Mouse (Mus musculus): Measurements from ENCODE around the gene Rtkn2.

The Rtkn2 gene

GRCm38 (mm10) chr10:68039641-68040205, 60.4 kb downstream of the Rtkn2 start:
- DNase-seq (ENCODE audit: low spot score in 2 of 2): no peak

DNA sequence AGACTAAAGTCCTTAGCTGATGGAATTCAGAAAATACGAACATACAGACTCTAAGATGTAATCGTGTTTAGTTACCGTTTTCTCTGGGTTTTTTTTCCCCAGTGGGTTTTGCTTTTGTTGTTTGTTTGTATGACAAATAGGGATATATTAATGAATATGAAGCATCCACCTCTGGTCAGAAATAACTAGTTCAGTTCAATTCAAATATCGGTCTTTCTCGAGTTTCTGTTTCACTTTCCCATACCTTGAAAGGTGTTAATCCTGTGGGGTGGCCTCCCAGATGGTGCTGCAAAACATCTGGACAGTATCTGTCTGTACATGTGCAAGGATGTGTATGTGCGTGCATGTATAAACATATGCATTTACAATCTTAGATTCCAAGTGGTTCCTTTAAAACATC, 61.0 kb downstream of the Rtkn2 start:
- no peak for DNase-seq (ENCODE audit: low spot score in 2 of 2)

GRCm38 (mm10) chr10:68043973-68044372, 64.6 kb downstream of the Rtkn2 start:
- DNase-seq (ENCODE audit: low spot score in 2 of 2): no peak

DNA sequence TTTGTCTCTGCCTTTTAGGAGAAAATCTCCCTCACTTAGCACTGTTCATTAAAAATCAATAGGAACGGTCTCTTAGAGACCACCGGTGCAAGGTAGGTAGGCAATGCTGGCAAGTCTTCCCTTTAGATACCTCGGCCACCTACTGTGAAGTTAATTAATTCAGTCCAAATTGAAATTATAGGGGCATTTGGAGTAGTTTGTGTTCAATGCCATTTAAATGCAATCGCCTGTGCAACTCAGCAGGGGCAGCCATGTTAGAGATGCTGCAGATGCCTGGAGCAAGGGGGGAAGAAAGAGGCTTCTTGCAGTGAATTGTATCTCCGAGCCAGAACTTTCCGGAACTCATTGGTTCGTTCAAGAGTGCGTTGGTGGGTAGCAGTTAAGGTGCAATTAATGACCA, 65.5 kb downstream of the Rtkn2 start:
- no peak for DNase-seq (ENCODE audit: low spot score in 2 of 2)

GRCm38 (mm10) chr10:68048641-68049305, 69.4 kb downstream of the Rtkn2 start:
- DNase-seq (ENCODE audit: low spot score in 2 of 2): peak; percentile 18 to 35

DNA sequence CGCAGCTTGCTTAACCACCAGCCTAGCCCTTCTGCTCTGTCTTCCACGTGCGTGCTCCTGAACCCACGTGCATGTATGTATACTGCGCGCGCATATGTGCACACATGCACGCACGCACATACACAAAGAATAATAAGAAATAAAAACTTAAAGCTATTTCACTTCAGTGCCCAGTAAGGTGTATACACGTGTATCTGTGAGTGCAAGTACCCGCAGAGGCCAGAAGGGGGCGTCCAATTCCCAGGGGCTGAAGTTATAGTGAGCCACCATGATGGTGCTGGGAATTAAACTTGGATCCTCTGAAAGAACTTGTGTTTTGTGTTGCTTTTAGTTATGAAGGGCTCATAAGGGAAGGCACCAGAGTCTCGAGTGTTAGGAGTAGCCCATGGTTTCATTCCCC, 71.5 kb downstream of the Rtkn2 start:
- DNase-seq (ENCODE audit: low spot score in 2 of 2): no peak

- DNase-seq (ENCODE audit: low spot score in 2 of 2): no peak
Measured at GRCm38 (mm10) chr10:68051316-68051933, 72.1 kb downstream of the Rtkn2 start.

DNA sequence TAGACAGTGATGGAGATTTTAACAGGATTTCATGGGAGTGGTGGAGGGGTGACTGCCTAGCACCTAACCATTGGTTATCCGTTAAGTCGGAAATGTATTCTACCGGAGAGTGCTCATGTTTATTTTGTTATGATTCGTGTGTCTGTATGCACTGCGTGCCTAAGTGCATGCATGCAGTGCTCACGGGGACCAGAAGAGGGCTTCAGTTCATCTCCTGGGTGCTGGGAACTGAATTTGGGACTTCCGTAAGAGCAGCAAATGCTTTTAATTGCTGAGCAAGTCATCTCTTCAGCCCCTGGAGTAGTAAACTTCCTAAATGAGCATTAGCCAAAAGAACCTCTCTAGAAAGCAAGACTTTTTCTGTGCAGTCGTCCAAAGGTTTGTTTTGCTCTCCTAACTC, 72.9 kb downstream of the Rtkn2 start:
- no peak for DNase-seq (ENCODE audit: low spot score in 2 of 2)

- DNase-seq (ENCODE audit: low spot score in 2 of 2): no peak
Measured at GRCm38 (mm10) chr10:68054131-68054530, 74.8 kb downstream of the Rtkn2 start.

GRCm38 (mm10) chr10:68054706-68055105, 75.3 kb downstream of the Rtkn2 start:
- no peak for DNase-seq (ENCODE audit: low spot score in 2 of 2)

GRCm38 (mm10) chr10:68057841-68058240, 78.5 kb downstream of the Rtkn2 start:
- no peak for DNase-seq (ENCODE audit: low spot score in 2 of 2)

GRCm38 (mm10) chr10:68058378-68058777, 79.0 kb downstream of the Rtkn2 start:
- DNase-seq (ENCODE audit: low spot score in 2 of 2): no peak

DNA sequence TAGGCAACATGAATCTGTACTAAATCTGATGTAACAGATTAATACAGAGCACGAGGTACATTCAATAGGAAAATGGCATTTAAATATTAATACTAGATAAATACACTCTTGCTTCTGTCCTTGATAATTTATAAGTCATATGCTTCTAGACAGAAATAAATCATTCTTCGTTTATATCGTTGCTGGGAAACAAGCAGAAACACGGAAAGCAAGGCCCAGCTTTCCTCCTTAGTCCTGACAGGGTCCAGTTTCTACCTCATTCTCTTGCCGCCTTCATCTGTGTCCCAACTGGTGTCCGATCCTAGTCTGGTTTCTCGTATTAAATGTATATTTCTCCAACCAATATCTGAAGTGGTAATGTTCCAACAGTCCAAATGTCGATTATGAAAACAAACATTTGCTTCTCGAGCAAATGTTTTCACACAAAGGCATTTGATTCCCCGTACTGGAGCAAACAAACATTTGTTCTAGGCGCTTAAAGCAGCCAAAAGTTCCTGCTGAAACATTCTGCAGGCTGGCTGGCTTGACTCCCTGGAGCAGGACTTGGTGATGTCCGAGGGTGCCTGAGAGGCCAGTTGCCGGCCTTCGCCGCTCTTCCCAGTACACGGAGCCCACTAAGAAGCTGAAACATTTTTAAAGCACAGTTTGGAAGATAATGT, 81.3 kb downstream of the Rtkn2 start:
- DNase-seq (ENCODE audit: low spot score in 2 of 2): no peak

DNA sequence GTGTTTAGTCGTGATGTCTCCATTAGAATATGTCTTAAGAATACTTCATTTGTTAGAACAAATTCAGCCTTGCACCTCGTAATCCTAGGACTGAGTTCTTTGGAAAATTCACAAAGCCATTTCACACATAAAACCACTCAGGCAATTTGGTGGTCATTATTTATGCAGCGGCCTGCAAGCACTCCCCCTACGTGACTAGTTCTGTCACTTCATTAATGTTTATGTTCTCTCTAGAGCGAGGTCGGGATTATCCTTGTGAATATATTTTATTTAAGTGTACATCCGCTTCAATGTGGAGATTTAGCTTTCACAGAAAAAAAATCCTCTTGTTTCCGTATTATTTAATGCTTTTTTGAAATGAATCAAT, 81.9 kb downstream of the Rtkn2 start:
- DNase-seq (ENCODE audit: low spot score in 2 of 2): no peak

DNA sequence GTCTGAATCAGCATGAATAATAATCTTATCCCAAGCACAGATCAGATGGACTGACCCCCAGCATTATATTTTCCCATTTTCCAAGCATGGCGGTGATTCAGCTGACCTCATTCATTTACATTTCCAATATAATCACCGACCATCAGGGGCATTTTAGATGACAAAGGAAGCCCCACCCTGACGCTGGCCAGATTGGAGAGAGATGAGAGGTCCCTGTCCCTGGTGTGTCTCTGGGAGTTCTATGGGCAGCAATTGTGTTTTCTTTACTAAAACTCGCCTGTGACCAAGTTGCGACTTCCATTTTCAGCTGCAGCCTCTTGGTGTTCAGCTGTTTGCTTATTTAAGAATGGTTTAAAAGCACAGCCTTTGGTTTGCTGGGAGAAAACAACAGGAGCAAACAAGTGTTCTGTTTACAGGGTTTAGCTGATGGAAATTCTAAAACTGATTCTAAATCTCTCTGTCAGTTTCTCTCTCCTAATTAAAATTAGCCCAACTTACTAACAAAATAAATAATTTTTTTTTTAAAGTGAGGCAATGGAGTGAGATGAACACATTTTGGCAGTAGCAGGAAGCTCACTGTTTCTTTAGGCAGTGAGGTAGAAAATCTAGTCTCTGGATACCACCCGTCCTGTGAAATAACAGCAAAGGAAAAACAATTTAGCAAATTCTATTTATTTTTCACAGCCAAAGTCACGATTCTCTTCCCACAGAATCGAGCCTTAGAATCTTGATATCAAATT, 84.6 kb downstream of the Rtkn2 start:
- no peak for DNase-seq (ENCODE audit: low spot score in 2 of 2)

- no peak for DNase-seq (ENCODE audit: low spot score in 2 of 2)
Measured at GRCm38 (mm10) chr10:68064571-68064970, 85.2 kb downstream of the Rtkn2 start.

DNA sequence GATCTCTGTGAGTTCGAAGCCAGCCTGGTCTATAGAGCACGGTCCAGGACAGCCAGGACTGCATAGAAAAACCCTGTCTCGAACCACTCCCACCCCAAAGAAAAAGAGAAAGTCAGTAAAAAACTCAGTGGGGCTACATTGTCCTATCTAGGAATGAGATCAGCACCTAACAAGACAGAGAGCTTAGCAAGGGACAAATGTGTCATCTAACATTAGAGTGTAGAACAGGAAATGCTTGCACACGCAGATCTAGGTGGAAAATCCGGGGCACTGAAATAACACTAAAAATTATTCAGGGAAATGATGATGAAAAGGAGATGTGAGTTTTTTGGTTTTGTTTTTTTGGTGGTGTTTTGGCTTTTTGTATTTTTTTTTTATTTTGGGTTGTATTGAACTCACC, 86.8 kb downstream of the Rtkn2 start:
- no peak for DNase-seq (ENCODE audit: low spot score in 2 of 2)

DNA sequence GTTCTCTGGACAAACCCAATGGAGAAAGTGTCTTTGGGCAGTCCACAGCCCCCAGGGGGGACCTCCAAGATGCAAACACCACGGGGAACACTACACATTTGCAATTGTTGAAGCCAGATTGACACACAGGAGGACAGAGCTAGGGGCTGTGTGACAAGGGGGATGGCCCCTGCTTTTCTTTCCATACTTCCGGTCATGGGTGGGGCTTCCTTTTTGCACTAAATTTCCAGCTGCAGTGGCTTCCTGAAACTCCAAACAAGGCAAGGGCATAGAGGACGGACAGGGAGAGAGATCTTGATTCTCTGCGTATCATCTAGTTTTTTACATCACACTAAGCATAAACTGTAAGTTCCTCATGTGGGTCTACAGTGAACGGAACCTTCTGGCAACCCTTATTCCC, 88.6 kb downstream of the Rtkn2 start:
- no peak for DNase-seq (ENCODE audit: low spot score in 2 of 2)

GRCm38 (mm10) chr10:68068426-68068825, 89.1 kb downstream of the Rtkn2 start:
- DNase-seq (ENCODE audit: low spot score in 2 of 2): no peak

DNA sequence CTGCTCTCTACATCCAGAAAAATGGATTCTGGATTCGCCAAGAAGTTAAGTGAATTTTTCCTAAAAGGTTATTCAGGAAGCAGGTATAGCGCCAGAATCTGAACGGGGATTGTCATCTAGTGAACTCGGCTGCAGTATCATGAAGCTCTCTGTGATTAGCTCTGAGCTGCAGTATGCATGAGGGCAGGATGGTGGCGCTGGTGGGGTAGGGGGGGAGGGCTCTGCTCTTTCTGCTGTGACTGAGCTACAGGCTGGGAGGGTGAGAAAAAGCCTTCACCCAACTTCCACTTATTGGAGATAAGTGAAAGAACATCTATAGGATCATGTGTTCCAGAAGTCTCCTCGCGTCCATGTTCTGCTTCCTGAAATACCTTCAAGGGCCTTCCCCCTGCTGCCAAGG, 91.7 kb downstream of the Rtkn2 start:
- no peak for DNase-seq (ENCODE audit: low spot score in 2 of 2)

GRCm38 (mm10) chr10:68072626-68073025, 93.3 kb downstream of the Rtkn2 start:
- DNase-seq (ENCODE audit: low spot score in 2 of 2): no peak

DNA sequence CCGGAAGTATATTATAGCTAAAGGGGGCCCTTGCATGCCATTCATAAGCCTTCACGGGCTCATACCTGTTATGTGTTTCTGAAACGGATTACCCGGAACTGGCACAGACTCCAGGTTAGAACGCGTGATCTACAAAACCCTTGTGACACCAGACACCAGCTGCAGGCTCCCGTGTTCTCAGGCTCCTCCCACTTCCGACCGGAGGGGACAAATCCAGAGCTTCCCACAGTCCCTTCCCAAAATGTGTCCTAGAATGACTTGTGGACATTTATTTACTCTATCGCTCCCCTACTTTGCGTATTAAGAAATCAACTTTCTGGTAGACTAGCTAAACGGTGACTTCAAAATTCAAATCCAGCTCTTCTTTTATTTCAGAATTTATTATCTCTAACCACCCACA, 94.9 kb downstream of the Rtkn2 start:
- DNase-seq (ENCODE audit: low spot score in 2 of 2): no peak
